Comparison of ENCODE assay signal across 8 mouse cellular contexts in genomic region chr11:95369964-95370890, GRCm38 (mm10). TPM values are rescaled to one million over a fixed set of nuclear protein-coding genes. Genes with fewer than 3 reads are reported as not detected.
DNase-seq lines count a peak whose midpoint lies in the region; ATAC-seq and TF ChIP-seq lines count a peak whose summit lies in the region.

No protein-coding gene starts in this region.

- no peak overlapping the region for H3K9ac ChIP-seq in heart, embryonic 16.5 days (ENCODE audit: low read length)
- no peak overlapping the region for H3K9ac ChIP-seq in limb, embryonic 14.5 days (ENCODE audit: low read depth, low read length, severe bottlenecking)

- no peak overlapping the region for H3K4me2 ChIP-seq in heart, embryonic 16.5 days (ENCODE audit: low read depth, low read length)
- no peak overlapping the region for H3K4me2 ChIP-seq in limb, embryonic 14.5 days (replicated peaks; ENCODE audit: low read depth, low read length, severe bottlenecking)

- WGBS in heart, embryonic 16.5 days, result 58% methylated on average over 15 of the region's 15 CpGs
- 69% methylated on average over 15 of the region's 15 CpGs for WGBS in limb, embryonic 14.5 days

- H3K27ac ChIP-seq in left cerebral cortex, adult 2 months, result no peak overlapping the region
- H3K27ac ChIP-seq in heart, embryonic 16.5 days (ENCODE audit: low read length), result peak overlapping the region; percentile 73
- no peak overlapping the region; the same call in 1 of the 2 replicates for H3K27ac ChIP-seq in limb, embryonic 14.5 days (replicated peaks; ENCODE audit: low read depth, low read length)

- H3K27me3 ChIP-seq in heart, embryonic 16.5 days (ENCODE audit: control insufficient read depth, insufficient read depth, low read length), result no peaks in the 10 kb centered on the region
- H3K27me3 ChIP-seq in limb, embryonic 14.5 days (ENCODE audit: control insufficient read depth, insufficient read depth, low read length), result no peaks in the 10 kb centered on the region

- peaks cover 12% of the 10 kb centered on the region for H3K36me3 ChIP-seq in heart, embryonic 16.5 days (ENCODE audit: control insufficient read depth, insufficient read depth)
- H3K36me3 ChIP-seq in limb, embryonic 14.5 days (ENCODE audit: control insufficient read depth, insufficient read depth, low read length), result peaks cover 30% of the 10 kb centered on the region

- ATAC-seq in heart, embryonic 16.5 days (replicated peaks; ENCODE audit: extremely low read depth, insufficient read depth, low FRiP score), result peak; percentile 30; the same call in 1 of the 2 replicates
- ATAC-seq in limb, embryonic 14.5 days (ENCODE audit: low FRiP score, low read depth), result peak; percentile 79

- TF ChIP-seq POLR2A in limb, embryonic 14.5 days (IDR thresholded peaks at IDR 0.05; ENCODE audit: borderline replicate concordance, extremely low read depth, insufficient read depth, insufficient read length), result no peak

- peaks cover 20% of the 10 kb centered on the region for H3K4me1 ChIP-seq in heart, embryonic 16.5 days (ENCODE audit: control insufficient read depth, insufficient read depth, low read length)
- peaks cover 11% of the 10 kb centered on the region; the same call in 1 of the 2 replicates for H3K4me1 ChIP-seq in limb, embryonic 14.5 days (ENCODE audit: control insufficient read depth, insufficient read depth, low read length)

- no peak overlapping the region for H3K4me3 ChIP-seq in left cerebral cortex, adult 2 months
- no peak overlapping the region for H3K4me3 ChIP-seq in heart, embryonic 16.5 days (ENCODE audit: low read length)
- H3K4me3 ChIP-seq in limb, embryonic 14.5 days (replicated peaks; ENCODE audit: low read length), result no peak overlapping the region

- intact Hi-C loops in left cerebral cortex, postnatal 25 days (cut with DNase I), result loop anchor here (10.0 kb wide), 1 partner anchor 255 kb away; no protein-coding TSS in a partner anchor
- intact Hi-C loops in left cerebral cortex, adult 2 months (cut with DNase I), result no loop called here

- no peak for TF ChIP-seq CTCF in left cerebral cortex, adult 2 months (IDR thresholded peaks at IDR 0.05)

- H3K9me3 ChIP-seq in heart, embryonic 16.5 days (replicated peaks; ENCODE audit: control insufficient read depth, low read length), result no peaks in the 10 kb centered on the region
- H3K9me3 ChIP-seq in limb, embryonic 14.5 days (ENCODE audit: control insufficient read depth, low read length), result no peaks in the 10 kb centered on the region

- peak; percentile 16 to 35 for DNase-seq in left cerebral cortex, postnatal 25 days (ENCODE audit: low spot score in 2 of 2)
- no peak for DNase-seq in left cerebral cortex, adult 2 months (ENCODE audit: extremely low spot score in 1 of 2, low spot score in 2 of 2)
- DNase-seq in brain, adult 2 months (ENCODE audit: low read depth, low spot score), result peak; percentile 71
- DNase-seq in limb, embryonic 14.5 days (ENCODE audit: low spot score), result peak; percentile 50
- peak; percentile 24 for DNase-seq in retina, embryonic 14.5 days (ENCODE audit: low spot score)
- no peak for DNase-seq in yolk sac, embryonic 10.5 days (ENCODE audit: low spot score)
- DNase-seq in cerebellum, adult 8-10 months, result no peak

RNA-seq across cellular contexts. Expression of gene Slc35b1, which starts 14.3 kb away (rescaled TPM):
- total RNA-seq in left cerebral cortex, postnatal 25 days (2021), result 10 to 100 TPM; 65.6 to 66.0 TPM
- 10 to 100 TPM; 55.8 to 61.9 TPM for total RNA-seq in left cerebral cortex, adult 2 months (2021)
- polyA plus RNA-seq in heart, embryonic 16.5 days (2015; fragmentation: Nextera tagmentation; extraction: Ambion mirVana), result 71.2 and 73.0 TPM in 2 replicates
- polyA plus RNA-seq in limb, embryonic 14.5 days (2012; rRNA removed), result 98.1 and 116 TPM in 2 replicates
- polyA plus RNA-seq in limb, embryonic 14.5 days (2014; fragmentation: Nextera tagmentation; extraction: Ambion mirVana), result 110 and 117 TPM in 2 replicates

RNA-seq across cellular contexts. Expression of gene Fam117a, which starts 33.4 kb away (rescaled TPM):
- total RNA-seq in left cerebral cortex, postnatal 25 days (2021), result 1 to 10 TPM; 2.5 to 3.8 TPM
- 1 to 10 TPM; 3.0 to 3.6 TPM for total RNA-seq in left cerebral cortex, adult 2 months (2021)
- polyA plus RNA-seq in heart, embryonic 16.5 days (2015; fragmentation: Nextera tagmentation; extraction: Ambion mirVana), result 5.0 and 6.3 TPM in 2 replicates
- 48.3 and 59.6 TPM in 2 replicates for polyA plus RNA-seq in limb, embryonic 14.5 days (2012; rRNA removed)
- 19.3 and 22.1 TPM in 2 replicates for polyA plus RNA-seq in limb, embryonic 14.5 days (2014; fragmentation: Nextera tagmentation; extraction: Ambion mirVana)

RNA-seq across cellular contexts. Expression of gene Spop, which starts 43.7 kb away (rescaled TPM):
- total RNA-seq in left cerebral cortex, postnatal 25 days (2021), result 100 to 1,000 TPM; 183 to 188 TPM
- total RNA-seq in left cerebral cortex, adult 2 months (2021), result 100 to 1,000 TPM; 178 to 187 TPM
- polyA plus RNA-seq in heart, embryonic 16.5 days (2015; fragmentation: Nextera tagmentation; extraction: Ambion mirVana), result 135 and 157 TPM in 2 replicates
- polyA plus RNA-seq in limb, embryonic 14.5 days (2012; rRNA removed), result 45.1 and 51.3 TPM in 2 replicates
- 92.7 and 98.2 TPM in 2 replicates for polyA plus RNA-seq in limb, embryonic 14.5 days (2014; fragmentation: Nextera tagmentation; extraction: Ambion mirVana)

Comparison
In these comparisons a context has a peak if more than half of its experiments do, and no peak if none do; other contexts are left out.
1. DNase-seq: peak in left cerebral cortex, postnatal 25 days (2 of 2), brain, adult 2 months (single experiment), limb, embryonic 14.5 days (single experiment) and retina, embryonic 14.5 days (single experiment); none in left cerebral cortex, adult 2 months (0 of 2), yolk sac, embryonic 10.5 days (single experiment) and cerebellum, adult 8-10 months (single experiment).